Mouse (Mus musculus) kidney, adult 18-20 months (tissue): ENCODE results near the gene Gbe1.
A peak's percentile ranks its signal among the peaks of the same experiment; 100 is the strongest.

Experiments used
- DNase-seq: peaks from one replicate; pipeline ENCODE4 v3.0.0; 2021

Gbe1 gene

DNA sequence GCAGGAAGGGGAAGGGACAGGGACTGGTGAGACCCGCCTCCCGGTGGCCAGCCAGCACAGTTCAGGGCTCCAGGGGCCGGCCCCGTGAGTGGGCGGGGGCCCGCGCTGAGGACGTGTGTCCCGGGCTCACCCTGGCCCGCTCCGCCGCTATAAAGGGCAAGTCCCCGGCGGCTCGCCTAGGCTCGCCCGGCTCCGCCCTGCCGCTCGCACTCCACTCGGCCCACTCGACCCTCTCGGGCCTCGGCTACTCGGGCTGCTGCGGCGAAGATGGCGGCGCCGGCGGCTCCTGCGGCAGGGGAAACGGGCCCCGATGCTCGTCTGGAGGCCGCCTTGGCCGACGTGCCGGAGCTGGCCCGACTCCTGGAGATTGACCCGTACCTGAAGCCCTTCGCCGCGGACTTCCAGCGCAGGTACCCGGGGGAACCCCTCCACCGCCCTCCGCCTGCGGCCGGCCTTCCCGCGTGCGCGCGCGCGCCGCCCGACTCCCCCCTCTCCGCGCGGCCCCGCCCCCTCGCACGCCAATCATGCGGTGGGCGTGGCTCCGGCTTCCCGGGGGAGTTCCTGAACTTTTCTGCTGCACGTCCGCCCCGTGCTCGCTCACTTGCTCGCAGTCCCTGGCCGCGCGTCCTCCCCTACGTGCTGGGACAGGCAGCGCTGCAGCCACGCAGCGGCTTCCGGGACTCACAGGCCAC lies at the start of gene Gbe1:
TSS of gene Gbe1 (plus strand) at position 64 of the 692 bp plus-strand sequence.
- peak; percentile 95 for DNase-seq

DNA sequence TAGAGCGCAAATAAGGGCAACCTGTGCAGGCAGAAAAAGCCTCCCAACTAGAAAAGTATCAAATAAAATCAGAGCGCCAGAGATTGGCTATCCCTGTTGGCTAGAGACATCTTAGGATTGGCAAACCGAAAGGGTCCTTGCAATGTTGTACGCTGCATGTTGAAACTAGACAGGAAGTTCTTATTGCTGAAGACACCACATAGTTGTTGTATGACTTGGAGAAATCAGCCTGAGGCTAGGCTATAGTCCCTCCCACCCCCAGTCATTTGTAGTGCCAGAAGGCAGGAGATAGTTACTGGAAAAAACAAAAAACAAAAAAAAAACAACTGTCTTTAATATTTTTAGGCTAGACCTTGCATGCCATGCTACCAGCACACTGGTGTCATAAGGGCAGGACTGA lies 3.1 kb upstream of the Gbe1 start:
- DNase-seq = no peak

DNA sequence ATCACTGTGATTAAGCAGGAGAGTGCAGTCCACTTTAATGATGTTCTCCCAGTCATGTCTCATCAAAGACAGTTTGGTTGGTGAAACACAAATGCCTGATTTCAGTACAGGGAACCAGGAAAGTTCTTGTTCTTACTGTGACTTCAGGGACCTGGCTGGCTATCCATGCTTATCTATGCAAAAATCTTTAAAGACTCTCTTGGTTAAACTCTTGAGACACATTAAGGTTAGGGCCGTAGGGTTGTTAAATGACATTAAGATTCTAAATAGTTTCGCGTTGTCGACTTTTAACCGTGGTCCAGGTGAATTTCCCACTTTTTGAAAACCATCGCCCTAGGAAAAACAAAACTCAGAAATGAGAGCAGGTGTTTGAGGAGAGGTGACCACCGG lies 258 bp upstream of the Gbe1 start:
- DNase-seq = no peak

DNA sequence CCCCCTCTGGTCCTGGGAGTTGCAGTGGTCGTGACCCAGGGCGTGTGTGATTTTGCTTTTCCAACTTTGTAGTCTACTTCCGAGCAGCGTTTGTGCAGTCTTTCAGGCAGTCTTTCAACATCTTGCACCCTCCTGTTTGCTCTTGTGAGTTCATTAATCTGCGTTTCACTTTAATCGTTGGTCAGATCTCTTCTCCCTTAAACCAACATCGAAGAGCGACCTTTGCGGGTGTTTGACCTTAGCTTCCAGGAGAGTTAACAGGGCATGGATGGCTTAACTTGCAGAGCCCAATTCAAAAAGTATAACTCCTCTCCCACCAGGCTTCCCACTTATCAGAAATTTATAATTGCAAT lies 805 bp downstream of the Gbe1 start:
- DNase-seq = no peak

DNA sequence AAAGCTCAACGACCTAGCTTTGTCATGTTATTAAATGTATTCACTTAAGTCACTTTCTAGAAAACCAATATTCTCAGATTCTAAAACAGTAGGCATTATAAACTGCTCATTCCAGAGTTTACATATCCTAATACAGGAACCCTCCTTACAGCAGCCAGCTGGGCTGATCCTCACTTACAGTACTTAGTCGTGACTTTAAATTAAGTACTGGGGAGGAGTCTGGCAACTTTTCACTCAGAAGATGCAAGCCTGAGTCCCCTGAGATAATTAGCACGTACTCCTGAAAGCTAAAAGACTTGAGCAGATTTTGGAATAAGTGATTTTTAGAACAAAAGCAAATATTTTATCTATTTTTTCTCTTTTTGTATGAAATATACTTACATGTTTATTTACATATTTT lies 1.5 kb downstream of the Gbe1 start:
- no peak for DNase-seq

DNA sequence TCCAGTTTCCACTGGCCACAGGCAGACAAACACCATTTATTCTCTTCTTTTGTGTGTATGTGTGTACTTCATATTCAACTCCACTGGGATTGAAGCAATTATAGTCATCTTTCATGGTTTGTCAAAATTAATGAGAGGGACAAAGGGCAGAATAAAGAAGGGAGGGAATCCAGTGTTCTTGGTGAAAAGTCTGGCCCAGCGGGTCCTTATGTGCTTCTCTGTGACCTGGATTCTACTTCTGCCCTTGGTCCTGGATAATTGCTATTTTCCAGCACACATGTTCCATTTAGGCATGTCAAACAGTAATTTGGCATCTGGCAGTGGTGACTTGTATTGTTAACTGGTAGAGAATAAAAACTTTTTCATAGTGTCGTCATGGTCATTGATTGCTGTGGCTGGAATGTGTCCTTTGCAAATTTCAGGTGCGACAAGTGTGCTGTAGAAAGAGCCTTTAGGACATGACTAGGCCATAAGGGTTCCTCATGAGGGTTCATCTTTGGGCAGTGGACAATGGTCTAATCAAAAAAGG lies 2.2 kb downstream of the Gbe1 start:
- no peak for DNase-seq

DNA sequence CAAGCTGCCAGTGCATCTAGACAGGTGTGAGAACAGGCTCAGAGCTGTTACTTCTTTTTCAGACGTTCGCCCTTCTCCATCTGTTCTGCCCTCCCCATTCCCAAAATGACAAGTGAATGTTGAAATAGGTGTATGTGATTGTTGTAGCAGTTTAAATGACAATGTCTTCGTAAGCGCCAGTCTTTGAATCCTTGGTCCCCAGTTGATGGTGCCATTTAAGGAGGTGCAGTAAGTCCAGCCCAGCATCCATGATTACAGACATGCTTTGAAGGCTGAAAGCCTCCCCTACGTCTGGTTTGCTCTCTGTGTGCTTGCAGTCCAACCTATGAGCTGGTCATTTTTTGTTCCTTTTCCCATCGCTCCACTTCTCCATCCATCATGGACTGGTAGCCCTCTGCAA lies 5.6 kb downstream of the Gbe1 start:
- no peak for DNase-seq

DNA sequence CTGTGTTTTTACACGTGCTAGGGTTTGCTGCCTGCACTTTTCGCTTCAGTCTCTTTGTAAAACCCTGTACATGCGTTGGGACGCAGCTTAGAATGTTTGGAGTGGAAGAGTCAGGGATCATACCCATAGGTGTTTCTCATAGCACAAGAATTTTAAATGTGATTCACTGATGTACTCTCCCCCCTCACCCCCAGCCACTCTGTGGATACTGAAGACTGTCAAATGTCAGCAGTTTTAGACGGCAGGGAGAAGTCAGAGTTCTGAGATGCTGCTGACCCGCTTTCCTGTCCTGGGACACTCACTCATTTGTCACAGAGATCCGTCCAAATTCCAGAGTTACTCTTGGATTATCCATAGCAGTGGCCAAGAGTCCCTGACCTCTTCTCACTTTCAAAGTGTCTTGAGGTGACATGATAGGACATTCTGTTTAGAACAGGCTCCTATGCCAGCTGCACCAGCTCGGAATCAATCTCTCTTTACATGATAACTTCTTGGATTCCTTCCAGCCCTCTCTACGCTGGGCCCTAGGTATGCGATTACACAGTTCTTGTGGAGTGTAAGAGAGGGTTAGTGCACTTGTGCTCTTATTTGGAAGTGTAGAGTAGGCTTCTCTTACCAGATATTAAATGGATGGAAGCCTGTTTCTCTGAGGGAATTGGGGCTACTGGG lies 7.0 kb downstream of the Gbe1 start:
- DNase-seq = no peak

DNA sequence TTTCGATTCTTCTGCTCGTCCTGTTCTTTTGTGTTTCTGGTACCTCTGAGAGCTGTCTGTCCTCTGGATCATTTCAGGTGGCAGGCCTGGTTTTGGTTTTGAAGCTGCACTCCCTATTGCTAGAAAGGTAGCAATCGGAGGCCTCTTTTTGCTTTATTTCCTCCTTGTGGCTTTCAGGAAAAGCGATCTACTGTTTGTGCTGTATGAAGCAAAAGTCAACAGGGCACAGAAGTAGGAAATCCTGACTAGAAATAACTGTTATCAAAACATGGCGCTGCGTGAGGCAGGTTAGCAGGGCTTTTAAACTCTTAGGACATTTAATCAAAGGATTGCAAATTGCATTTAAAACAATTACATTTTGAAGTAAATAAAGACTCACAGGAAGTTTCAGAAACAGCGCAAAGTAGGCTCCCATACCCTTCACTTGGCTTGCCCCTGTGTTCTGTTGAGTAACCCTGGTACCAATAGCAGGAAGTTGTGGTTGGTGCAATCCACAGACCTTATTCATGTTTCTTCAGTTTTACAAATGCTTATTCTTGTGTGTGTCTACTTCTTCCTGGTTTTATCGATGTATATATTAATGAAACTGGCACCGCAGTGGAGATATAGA lies 12.7 kb downstream of the Gbe1 start:
- DNase-seq = no peak

DNA sequence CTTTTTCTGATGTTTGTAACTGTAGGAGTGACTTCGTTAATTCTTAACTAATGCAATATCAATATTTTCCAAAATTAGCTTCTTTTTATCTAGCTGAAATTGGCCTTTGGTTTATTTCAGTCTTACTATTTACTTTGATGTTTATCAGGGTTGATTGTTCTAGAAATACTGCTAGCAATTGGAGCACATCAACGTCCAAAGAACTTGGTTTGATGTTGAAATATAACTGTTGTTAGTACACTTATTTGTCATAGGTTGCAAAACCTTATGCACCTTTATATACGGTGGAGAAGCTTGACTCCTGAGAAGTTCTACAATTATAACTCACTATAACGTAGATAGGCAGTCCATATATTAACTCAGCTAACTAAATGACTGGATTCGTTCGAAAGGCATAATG lies 14.8 kb downstream of the Gbe1 start:
- DNase-seq = no peak

DNA sequence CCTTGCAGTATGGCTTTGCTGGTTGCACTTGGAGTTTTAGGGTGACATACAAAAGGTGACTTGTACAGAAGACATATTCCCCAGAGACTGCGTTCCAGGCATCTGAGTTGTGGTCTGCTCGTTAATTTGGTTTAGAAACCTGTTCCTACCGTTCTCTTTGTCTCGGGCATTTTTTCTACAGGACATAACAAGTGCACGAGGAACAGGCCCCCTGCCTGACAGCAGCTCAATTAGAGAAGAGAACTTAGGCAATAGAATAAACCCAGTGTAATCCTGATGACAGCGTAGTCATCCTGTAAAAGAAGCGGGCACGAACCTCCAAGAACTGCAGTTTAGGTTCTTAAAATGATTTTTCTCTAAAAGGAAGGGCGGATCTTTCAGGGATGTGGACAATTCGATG lies 15.3 kb downstream of the Gbe1 start:
- no peak for DNase-seq

DNA sequence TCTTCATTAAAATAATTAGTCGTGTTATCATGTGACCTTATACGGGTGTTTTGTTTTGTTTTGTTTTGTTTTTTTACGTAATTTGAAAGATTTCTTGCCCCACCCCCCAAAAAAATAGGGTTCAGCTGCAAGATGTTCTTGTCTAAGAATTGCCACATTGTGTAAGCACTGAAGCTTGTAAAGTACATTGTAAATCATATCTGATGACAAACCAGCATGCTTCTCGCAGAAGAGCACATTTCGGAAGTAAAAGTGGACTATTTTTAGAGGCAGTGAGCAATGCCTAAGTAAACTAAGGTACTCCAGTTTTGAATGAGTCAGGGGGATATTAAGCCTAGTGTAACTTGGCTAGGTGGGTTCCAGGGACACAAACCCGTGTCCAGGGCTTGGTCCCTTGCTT lies 15.7 kb downstream of the Gbe1 start:
- DNase-seq = no peak

DNA sequence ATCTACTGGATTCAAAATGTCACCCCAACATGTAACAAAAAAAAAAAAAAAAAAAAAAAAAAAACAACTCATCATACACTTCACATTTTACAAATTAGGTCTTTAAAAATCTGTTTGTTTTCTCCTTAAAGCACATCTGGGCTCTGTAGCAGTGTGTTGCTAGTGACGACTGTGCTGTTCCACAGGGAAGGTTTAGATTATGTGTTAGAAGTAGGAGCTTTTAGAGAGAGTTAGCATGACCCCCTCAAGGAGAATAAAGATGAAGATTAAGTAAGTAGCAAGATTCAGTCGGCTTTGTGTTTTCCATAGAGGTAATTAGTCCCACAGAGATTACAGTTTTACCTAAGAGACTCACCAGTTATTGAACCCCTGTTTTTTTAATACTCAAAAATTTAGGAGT lies 16.3 kb downstream of the Gbe1 start:
- DNase-seq = no peak

DNA sequence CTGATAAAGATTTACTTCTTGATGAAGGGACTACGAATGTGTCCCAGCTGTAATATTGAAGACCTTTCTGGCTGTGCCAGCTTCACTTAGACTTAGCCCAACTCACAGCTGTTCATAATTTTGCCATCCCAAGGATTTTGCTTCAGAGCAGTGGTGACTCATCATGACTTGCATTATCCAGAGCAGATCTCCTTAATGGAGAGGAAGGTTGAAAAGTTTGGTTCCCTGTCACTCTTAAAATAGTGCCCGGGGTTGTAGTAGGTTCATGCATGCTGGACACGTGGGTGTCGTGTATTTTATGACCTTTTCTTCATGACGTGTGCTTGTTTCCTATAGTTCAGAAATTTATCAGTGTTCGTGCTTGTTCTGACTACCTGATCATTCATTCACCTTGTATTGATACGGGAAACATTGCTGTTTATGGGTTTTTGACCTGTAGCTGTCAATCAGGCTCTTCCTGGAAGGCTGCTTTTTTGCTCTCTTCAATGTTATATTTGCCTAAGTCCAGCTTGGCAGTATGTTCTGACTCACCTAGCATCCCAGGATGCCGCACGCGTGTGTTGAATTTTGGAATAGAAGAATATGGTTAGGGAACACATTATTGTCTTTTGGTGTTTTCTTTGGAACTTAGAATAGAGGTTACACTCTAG lies 17.0 kb downstream of the Gbe1 start:
- no peak for DNase-seq

DNA sequence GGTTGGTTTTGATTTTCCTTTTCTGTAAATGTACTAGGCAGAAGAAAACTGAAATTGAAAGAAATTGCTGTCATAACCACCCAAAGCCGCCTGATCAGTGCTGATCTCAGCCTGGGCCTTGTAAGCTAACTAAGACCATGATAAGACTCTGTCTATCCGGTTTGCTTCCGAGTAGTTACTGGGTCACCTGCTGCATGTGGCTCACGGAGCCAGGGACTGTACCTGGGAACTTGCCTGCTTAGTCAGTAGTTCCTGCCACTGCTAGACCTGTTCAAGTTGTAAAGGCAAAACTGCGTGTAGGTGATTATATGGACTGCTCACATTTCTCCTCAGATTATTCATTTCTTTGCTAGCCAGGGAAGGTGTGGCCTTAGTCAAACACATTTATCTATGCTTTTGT lies 21.1 kb downstream of the Gbe1 start:
- no peak for DNase-seq

DNA sequence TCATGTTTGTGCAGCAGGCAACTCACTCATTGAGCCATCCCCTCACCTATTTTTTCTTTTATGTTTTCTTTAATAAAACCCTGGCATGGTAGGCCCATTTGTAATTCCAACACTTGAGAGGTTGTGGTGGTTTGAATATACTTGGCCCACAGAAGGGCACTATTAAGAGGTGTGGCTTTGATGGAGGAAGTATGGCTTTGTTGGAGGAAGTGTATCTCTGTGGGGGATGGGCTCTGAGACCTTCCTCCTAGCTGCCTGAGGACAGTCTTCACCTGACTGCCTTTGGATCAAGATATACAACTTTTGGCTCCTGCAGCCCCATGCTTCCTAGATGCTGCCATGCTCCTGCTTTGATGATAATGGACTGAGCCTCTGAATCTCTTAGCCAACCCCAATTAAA lies 21.7 kb downstream of the Gbe1 start:
- no peak for DNase-seq

DNA sequence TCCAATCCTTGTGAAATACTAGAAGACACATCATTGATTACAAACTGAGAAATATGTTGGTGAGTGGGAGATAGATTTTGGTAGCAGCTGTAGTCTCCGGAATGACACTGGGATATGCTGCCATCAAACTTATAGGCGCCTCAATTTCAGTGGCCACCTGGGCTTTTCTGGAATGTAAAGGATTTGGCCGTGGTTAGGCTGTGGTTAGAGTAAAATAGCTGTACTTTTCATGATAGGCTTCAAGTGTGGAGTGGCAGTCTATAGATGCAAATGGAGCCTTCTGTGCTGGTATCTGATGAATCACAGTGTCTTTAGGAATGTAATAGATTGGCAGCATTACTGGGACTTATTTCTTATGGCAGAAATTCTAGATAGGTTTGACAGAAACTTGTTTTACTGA lies 23.9 kb downstream of the Gbe1 start:
- DNase-seq = no peak

DNA sequence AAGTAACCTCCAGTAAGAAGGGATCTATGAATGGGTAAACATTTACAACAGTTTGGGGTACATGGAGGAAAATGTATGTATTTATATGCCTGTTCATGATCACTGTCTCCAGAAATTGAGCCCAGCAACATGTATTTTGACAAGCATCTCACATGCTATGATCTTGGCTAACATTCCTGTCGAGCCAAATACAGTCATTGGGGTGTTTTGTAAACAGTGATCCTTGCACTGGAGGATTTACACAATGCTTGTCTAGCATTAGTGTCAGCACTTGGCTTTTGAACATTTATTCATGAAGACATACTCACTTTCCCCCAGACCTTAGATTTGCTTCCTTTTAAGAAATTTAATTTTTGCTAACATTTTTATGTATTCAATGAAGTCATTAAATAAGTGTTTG lies 30.7 kb downstream of the Gbe1 start:
- DNase-seq = no peak

DNA sequence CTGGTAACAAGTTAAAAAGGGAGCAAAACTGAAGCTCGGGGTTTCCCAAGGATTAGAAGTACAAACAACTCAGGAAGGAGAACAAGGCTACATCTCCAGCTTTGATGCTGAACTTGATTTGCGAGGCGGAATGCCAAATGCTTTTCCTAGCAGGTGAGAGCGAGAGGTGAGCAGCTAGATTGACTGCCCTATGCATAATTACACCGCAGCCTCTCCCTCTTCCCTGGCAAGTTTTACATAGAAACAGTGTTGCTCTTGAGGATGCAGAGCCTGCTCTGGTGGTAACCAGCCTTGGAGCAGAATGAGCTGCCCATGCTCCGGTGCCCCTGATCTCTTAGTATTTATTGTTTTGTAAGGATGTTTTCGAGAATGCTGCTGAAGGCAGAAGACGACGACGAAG lies 31.9 kb downstream of the Gbe1 start:
- no peak for DNase-seq

DNA sequence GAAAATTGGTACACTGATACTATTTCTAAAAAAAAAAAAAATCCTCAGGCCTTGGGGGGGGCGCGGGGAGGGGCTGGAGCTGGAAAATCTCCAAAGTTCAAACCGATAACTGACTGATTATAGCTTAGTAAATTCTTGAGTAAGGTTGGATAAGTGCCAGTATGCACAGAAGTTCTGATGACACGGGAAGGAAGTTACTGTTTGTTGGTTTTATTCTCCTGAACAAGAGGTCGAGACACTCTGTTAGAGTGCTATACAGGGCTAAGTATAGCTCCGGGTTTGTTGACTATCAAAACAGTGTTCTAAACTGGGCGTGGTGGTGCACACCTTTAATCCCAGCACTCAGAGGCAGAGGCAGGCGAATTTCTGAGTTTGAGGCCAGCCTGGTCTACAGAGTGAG lies 36.3 kb downstream of the Gbe1 start:
- DNase-seq = no peak

DNA sequence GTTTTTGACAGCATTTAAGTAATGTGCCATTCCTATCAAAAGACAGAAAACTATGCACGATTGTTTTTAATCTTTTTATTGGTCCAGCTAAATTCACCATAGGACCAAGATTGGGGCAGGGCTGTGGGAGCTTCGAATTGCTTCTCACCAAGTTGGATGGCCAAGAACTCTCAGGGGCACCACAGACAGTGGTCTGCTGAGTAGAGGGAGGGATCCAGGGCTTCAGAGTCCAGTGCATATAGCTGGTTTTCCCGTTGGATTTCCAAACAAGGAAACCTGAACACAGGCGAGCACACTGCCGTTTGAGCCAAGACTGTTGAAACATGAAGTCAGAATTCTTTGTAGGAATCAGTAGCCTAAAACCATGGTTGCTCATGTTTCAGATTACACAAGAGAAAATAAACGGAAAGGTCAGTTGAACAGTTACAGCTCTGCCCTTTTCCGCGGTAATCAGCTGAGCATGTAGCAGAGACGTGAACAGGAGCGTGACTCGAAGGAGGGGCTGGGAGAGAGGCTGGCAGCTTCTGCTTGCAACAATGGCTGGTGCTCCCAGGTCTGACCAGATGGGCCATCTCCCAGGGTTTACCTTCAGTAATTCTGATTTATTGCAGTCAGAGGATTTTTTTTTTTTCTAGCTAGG lies 38.0 kb downstream of the Gbe1 start:
- peak; percentile 51 for DNase-seq

DNA sequence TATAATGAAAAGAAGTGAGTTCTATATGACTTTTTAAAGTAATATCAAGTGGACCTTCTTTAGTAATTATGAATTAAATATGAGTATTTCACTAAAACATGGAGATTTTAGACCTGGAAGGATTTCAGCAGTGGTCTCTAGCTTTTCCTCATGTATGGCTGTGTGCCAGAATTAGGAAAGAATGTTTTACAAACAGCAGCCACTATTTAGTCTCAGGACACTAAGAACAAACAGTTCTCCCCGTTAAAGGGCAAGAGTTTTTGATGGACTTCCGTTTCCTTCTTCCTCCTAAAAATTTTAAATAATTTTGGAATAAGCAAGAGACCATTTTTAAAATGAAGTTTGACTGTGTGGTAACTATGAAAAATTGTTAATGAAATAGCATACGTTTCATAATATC lies 38.8 kb downstream of the Gbe1 start:
- DNase-seq = no peak

DNA sequence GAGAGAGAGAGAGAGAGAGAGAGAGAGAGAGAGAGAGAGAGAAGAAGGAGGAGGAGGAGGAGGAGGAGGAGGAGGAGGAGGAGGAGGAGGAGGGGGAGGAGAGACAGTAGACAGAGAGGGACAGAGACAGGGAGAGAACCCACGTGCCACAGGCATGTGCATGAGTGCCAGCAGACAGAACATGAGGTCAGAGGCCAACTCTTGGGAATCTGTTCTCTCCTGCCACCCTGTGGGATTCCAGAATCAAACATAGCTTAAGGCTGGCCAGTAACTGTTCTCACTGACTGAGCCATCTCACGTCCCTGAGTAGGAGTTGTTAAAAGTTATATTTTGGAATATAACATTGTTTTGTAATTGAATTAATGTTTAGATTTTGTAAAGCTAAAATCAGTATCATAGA lies 39.3 kb downstream of the Gbe1 start:
- DNase-seq = peak; percentile 77

DNA sequence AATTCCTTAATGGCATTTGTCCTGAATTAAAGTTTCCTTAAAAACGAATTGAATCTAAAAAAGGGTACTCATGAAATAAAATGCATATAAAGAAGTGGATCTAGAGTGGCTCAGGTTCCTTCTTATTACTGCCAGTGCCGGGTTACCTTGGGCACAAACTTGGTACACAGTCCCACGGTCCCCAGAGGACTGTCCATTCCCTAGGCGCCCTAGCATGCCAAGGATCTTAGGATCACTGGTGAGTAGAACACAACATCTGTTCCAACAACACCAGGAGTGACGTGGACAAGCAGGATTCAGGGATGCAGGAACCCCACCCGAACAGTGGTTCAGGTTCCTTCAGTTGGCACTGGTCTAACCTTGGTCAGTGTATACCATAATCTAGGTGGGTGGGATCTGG lies 44.6 kb downstream of the Gbe1 start:
- no peak for DNase-seq
